Mouse (Mus musculus): ENCODE results near the gene Tmem131l. TPM values are rescaled to one million over a fixed set of nuclear protein-coding genes. Genes with fewer than 3 reads are reported as not detected.

The Tmem131l gene
- 33.5 and 35.1 TPM in 2 replicates for polyA plus RNA-seq (2015; fragmentation: Nextera tagmentation; extraction: Ambion mirVana)

DNA sequence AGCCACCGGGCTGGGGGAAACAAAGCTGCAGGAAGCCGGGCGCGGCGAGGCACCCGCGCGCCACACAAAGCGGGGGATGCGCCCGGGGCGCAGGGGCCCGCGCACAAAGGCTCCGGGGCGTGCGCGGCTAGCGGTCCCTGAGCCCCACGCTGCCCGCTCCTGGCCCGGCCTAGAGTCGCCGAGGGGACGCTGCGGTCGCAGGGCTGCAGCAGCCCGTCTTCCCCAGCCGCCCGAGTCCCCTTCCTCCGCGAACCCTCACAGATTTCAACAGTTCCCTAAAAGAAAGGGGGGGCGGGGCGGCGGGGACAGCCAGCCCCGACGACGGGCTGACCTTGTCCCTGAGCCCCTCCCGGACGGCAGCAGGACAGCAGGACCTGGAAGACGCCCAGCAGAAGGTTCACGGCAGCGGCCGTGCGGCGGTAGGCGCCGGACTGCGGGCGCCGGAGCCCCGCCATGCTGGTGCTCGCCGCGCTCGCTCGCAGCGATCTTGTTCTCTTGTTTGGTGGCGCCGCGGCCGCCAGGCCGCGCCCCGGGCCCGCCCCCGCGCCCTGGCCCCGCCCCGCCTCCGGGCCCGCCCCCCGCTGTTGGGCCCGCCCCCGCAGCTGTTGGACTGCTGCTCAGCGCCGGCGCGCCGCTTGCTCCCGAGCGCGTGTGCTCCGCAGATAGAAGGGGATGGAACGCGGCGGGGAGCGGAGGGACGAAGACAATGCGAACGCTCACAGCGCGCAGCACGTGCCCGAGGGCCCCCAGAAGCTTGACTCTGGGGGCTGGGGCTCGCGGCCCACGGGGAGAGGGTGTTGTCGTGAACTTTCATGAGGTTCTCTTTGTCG, at the start of gene Tmem131l:
Gene Tmem131l, minus strand, starts transcription at position 530 of the 830 bp plus-strand sequence.
- no peaks in the 10 kb centered on the region for H3K9me3 ChIP-seq (ENCODE audit: low read length)
- peak within 1 kb of the TSS; percentile 96 for H3K4me2 ChIP-seq (replicated peaks; ENCODE audit: low read depth, low read length)
- peak within 1 kb of the TSS; percentile 90 for H3K9ac ChIP-seq (replicated peaks; ENCODE audit: low read length)
- peak; percentile 96 for ATAC-seq (ENCODE audit: low FRiP score, low TSS enrichment)
- under 1% methylated on average over 84 of the region's 100 CpGs for WGBS
- peaks cover 12% of the 10 kb centered on the region for H3K4me1 ChIP-seq (ENCODE audit: insufficient read depth, low read length)
- H3K4me3 ChIP-seq (ENCODE audit: low read length): peak within 1 kb of the TSS; percentile 86
- H3K27ac ChIP-seq (ENCODE audit: low read length): peak within 1 kb of the TSS; percentile 92
- H3K36me3 ChIP-seq (ENCODE audit: insufficient read depth, low read length): no peaks in the 10 kb centered on the region
- H3K27me3 ChIP-seq (ENCODE audit: insufficient read depth, low read length): no peaks in the 10 kb centered on the region

DNA sequence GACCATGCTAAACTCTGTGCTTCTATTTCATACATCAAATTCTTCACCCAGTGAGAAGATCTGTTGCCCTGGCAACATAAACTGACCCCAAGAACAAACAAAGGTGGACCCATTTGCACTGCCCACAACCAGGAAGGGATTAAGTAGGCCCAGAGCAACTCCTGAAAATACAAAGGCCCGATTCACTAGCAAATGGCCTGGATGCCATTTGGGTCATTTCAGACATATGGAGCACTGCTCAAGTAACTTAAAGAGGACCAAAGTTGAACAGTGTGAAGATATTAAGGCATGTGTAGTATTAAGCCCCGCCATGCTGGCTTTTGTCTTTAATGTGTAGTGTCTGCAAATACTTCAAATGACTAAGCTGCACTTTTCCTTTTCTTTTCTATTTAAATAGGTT, 46.9 kb upstream of the Tmem131l start:
- H3K9ac ChIP-seq (replicated peaks; ENCODE audit: low read length): no peak overlapping the region
- no peak overlapping the region for H3K27ac ChIP-seq (ENCODE audit: low read length)
- no peak overlapping the region for H3K4me2 ChIP-seq (replicated peaks; ENCODE audit: low read depth, low read length)
- peaks cover 5% of the 10 kb centered on the region; the same call in 1 of the 2 replicates for H3K9me3 ChIP-seq (ENCODE audit: low read length)
- no peak overlapping the region for H3K4me3 ChIP-seq (ENCODE audit: low read length)
- WGBS: 60% methylated on average over 2 of the region's 2 CpGs
- ATAC-seq (ENCODE audit: low FRiP score, low TSS enrichment): no peak
- no peaks in the 10 kb centered on the region for H3K36me3 ChIP-seq (ENCODE audit: insufficient read depth, low read length)
- no peaks in the 10 kb centered on the region for H3K27me3 ChIP-seq (ENCODE audit: insufficient read depth, low read length)
- H3K4me1 ChIP-seq (ENCODE audit: insufficient read depth, low read length): peaks cover 16% of the 10 kb centered on the region

DNA sequence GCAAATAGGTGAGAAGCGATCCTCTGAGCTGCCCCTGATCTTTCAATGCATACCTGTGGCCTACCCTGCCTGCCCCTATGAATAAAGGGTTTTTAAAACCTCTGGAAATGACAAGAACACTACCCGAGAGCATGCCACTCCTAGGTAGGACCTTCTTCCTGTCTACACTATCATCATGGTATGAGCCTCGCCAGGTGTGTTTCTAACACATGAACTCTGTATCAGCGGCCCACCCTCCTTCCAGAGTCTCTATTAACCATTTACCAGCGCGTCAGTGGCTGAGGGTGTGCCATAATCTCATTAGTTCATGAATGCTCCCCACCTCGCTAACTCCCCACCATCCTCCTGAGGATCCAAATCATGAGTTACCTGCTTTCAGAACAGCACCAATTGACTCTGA, 46.4 kb upstream of the Tmem131l start:
- H3K4me3 ChIP-seq (ENCODE audit: low read length): no peak overlapping the region
- H3K36me3 ChIP-seq (ENCODE audit: insufficient read depth, low read length): no peaks in the 10 kb centered on the region
- ATAC-seq (ENCODE audit: low FRiP score, low TSS enrichment): no peak
- 86% methylated on average over 7 of the region's 7 CpGs for WGBS
- no peaks in the 10 kb centered on the region for H3K27me3 ChIP-seq (ENCODE audit: insufficient read depth, low read length)
- no peak overlapping the region for H3K4me2 ChIP-seq (replicated peaks; ENCODE audit: low read depth, low read length)
- peaks cover 7% of the 10 kb centered on the region; the same call in 1 of the 2 replicates for H3K9me3 ChIP-seq (ENCODE audit: low read length)
- H3K27ac ChIP-seq (ENCODE audit: low read length): no peak overlapping the region
- peaks cover 14% of the 10 kb centered on the region for H3K4me1 ChIP-seq (ENCODE audit: insufficient read depth, low read length)
- no peak overlapping the region for H3K9ac ChIP-seq (replicated peaks; ENCODE audit: low read length)

DNA sequence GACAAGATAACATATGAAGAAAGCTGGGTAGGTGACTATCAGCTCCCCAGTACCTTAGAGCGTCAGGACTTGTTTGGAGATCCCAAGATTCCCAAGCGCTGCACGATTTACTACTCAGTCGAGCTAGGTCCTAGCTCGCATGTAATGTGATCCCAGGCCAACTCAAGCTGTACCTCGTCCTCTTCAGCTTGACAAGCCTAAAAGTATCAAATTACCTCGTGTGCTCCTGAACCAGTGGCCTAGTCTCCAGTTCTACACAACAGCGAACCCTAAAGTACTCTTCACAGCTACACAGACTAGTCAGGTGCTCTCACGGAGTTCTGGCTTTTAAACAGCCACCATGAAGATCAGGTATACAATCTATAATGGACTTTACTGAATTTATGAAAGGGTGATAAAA, 45.5 kb upstream of the Tmem131l start:
- ATAC-seq (ENCODE audit: low FRiP score, low TSS enrichment): peak; percentile 95
- WGBS: 9% methylated on average over 9 of the region's 9 CpGs
- no peaks in the 10 kb centered on the region for H3K36me3 ChIP-seq (ENCODE audit: insufficient read depth, low read length)

DNA sequence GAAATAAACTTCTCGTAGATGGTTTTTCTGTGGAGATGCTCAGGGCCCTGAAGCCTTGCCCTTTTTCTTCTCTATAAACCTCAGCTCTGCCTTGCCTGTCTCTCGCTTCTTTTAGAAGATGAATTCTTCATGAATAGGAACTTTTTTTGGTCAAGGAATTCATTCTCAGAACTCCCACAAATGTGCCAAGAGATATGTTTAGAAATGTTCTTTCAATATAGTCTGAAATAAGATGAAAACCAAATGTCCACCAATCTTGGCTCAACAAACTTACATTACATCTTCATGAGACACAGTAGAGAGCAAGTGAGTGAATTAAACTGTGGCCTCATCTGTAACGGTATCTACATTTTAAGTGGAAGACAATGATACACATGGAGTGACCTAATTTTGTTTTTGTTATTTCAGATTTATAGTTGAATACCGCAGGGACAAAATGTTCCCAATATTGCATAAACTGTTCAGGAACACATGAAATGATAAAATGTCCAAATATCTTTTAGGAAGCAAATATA, 41.3 kb upstream of the Tmem131l start:
- H3K9me3 ChIP-seq (ENCODE audit: low read length): peaks cover 7% of the 10 kb centered on the region; the same call in 1 of the 2 replicates
- H3K4me1 ChIP-seq (ENCODE audit: insufficient read depth, low read length): peaks cover 13% of the 10 kb centered on the region
- H3K4me2 ChIP-seq (replicated peaks; ENCODE audit: low read depth, low read length): no peak overlapping the region
- 81% methylated on average over 4 of the region's 4 CpGs for WGBS
- H3K36me3 ChIP-seq (ENCODE audit: insufficient read depth, low read length): no peaks in the 10 kb centered on the region
- H3K9ac ChIP-seq (replicated peaks; ENCODE audit: low read length): no peak overlapping the region
- ATAC-seq (ENCODE audit: low FRiP score, low TSS enrichment): no peak
- H3K27me3 ChIP-seq (ENCODE audit: insufficient read depth, low read length): no peaks in the 10 kb centered on the region
- H3K4me3 ChIP-seq (ENCODE audit: low read length): no peak overlapping the region
- no peak overlapping the region for H3K27ac ChIP-seq (ENCODE audit: low read length)

More for the DNA sequence above, 45.5 kb upstream of the Tmem131l start:
- Histone ChIP-seq H3K9ac (replicated peaks; ENCODE audit: low read length) (no peak overlapping the region), H3K27me3 (ENCODE audit: insufficient read depth, low read length) (no peaks in the 10 kb centered on the region), H3K27ac (ENCODE audit: low read length) (no peak overlapping the region), H3K4me3 (ENCODE audit: low read length) (no peak overlapping the region), H3K9me3 (ENCODE audit: low read length) (peaks cover 7% of the 10 kb centered on the region; the same call in 1 of the 2 replicates), H3K4me1 (ENCODE audit: insufficient read depth, low read length) (peaks cover 13% of the 10 kb centered on the region), H3K4me2 (replicated peaks; ENCODE audit: low read depth, low read length) (no peak overlapping the region)

DNA sequence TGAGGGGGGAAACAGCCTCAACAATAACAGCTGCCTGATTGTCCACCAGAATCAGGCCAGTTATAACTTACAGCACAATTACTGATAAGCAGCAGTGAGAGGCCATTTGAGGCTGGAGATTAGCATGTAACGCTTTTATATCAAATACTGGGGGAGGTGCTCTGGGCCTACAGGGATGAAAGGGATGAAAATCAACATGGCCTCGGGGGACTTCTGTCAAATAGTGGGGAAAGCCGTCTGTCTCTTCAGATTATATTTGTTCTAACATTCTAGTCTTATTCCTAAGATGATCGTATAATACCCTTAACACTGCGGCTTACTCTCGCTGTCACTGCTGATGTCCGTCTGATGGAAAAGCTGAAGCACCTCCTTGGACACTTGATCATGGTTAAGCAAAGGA, 40.1 kb upstream of the Tmem131l start:
- ATAC-seq (ENCODE audit: low FRiP score, low TSS enrichment): no peak
- Histone ChIP-seq H3K27me3 (ENCODE audit: insufficient read depth, low read length) (no peaks in the 10 kb centered on the region), H3K4me2 (replicated peaks; ENCODE audit: low read depth, low read length) (no peak overlapping the region), H3K9ac (replicated peaks; ENCODE audit: low read length) (no peak overlapping the region), H3K36me3 (ENCODE audit: insufficient read depth, low read length) (no peaks in the 10 kb centered on the region), H3K4me1 (ENCODE audit: insufficient read depth, low read length) (peaks cover 4% of the 10 kb centered on the region), H3K4me3 (ENCODE audit: low read length) (no peak overlapping the region), H3K27ac (ENCODE audit: low read length) (no peak overlapping the region), H3K9me3 (ENCODE audit: low read length) (peaks cover 7% of the 10 kb centered on the region; the same call in 1 of the 2 replicates)
- 87% methylated on average over 7 of the region's 7 CpGs for WGBS

DNA sequence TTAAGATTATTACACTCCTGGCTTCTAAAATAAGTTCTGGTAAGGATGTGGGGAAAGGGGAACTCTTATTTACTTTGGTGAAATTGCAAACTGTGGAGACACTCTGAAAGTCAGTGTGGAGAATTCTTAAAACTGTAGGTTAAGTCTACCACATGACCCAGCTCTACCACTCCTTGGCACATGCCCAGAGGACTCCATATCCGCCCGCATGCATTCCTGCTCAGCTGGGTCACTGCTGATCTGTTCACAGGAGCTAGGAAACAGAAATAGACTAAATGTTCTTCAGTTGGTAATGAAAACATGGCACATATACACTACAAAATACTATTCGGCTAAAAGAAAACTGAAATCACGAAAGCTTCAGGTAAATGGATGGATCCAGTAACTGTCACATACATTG, 37.5 kb upstream of the Tmem131l start:
- no peak overlapping the region for H3K27ac ChIP-seq (ENCODE audit: low read length)
- H3K9me3 ChIP-seq (ENCODE audit: low read length): peaks cover 7% of the 10 kb centered on the region; the same call in 1 of the 2 replicates
- no peaks in the 10 kb centered on the region for H3K36me3 ChIP-seq (ENCODE audit: insufficient read depth, low read length)
- WGBS: 92% methylated on average over 4 of the region's 4 CpGs
- H3K27me3 ChIP-seq (ENCODE audit: insufficient read depth, low read length): no peaks in the 10 kb centered on the region
- no peak overlapping the region for H3K4me2 ChIP-seq (replicated peaks; ENCODE audit: low read depth, low read length)
- H3K4me1 ChIP-seq (ENCODE audit: insufficient read depth, low read length): no peaks in the 10 kb centered on the region
- no peak for ATAC-seq (ENCODE audit: low FRiP score, low TSS enrichment)
- H3K9ac ChIP-seq (replicated peaks; ENCODE audit: low read length): no peak overlapping the region
- no peak overlapping the region for H3K4me3 ChIP-seq (ENCODE audit: low read length)

DNA sequence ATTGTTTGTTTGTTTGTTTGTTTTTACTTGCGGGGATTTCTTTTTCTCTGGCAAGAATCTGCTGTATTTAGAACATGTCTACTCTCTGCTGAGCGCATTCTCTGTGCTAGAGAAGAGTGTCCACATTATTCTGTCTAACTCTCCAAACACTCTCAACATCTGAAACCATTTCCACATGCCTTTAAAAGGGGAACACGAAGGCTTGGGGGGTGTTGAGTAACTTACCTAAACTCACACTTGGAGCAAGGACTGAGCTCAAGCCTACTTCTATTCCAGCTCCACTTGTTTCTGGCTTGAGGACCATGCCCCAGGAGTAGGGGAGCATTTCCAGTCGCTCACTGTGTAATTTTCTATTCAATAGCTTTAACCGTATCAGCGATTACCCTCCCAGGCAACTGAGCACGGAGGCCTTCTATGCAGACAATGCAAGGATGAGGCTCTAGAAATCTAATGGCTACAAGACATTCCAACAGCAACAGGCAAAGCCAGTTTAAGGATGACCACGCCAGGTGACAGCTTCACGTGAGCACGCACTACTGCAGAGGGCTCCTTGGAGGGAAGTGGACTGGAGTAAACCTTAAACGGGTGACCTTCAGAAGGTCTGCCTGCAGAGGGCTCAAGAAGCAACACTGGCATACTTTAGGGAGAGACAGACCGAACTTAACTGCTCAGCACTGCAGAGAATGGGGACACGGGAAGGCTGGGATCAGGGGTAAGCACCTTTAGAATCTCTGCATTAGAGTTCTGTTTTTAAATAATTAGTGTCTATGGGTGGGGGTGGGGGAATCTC, 36.8 kb upstream of the Tmem131l start:
- Histone ChIP-seq H3K4me2 (replicated peaks; ENCODE audit: low read depth, low read length) (no peak overlapping the region), H3K4me1 (ENCODE audit: insufficient read depth, low read length) (no peaks in the 10 kb centered on the region), H3K9ac (replicated peaks; ENCODE audit: low read length) (no peak overlapping the region), H3K27ac (ENCODE audit: low read length) (no peak overlapping the region), H3K36me3 (ENCODE audit: insufficient read depth, low read length) (no peaks in the 10 kb centered on the region), H3K27me3 (ENCODE audit: insufficient read depth, low read length) (no peaks in the 10 kb centered on the region), H3K9me3 (ENCODE audit: low read length) (no peaks in the 10 kb centered on the region), H3K4me3 (ENCODE audit: low read length) (no peak overlapping the region)
- 79% methylated on average over 13 of the region's 13 CpGs for WGBS
- ATAC-seq (ENCODE audit: low FRiP score, low TSS enrichment): no peak

DNA sequence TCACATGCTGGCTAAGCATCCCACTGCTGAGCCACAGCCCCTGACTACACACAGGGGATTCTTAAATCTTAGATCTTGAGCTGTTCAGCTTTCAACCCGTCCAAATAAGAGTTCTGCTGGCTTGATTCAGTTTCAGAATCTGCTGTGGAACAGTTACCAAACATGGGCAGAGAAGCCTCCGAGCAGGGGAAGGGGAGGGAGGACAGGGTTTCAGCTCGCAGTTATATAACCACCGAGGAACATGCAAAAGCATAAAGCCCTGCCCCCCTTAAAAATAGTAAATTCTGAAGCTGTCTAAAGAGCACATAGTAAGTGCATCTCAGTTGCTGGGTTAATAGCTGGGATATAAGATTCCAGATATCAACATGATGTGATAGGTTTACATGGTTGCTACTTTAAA, 35.5 kb upstream of the Tmem131l start:
- Histone ChIP-seq H3K4me2 (replicated peaks; ENCODE audit: low read depth, low read length) (no peak overlapping the region), H3K4me3 (ENCODE audit: low read length) (no peak overlapping the region), H3K4me1 (ENCODE audit: insufficient read depth, low read length) (no peaks in the 10 kb centered on the region), H3K36me3 (ENCODE audit: insufficient read depth, low read length) (no peaks in the 10 kb centered on the region), H3K27ac (ENCODE audit: low read length) (no peak overlapping the region), H3K27me3 (ENCODE audit: insufficient read depth, low read length) (no peaks in the 10 kb centered on the region), H3K9ac (replicated peaks; ENCODE audit: low read length) (no peak overlapping the region), H3K9me3 (ENCODE audit: low read length) (no peaks in the 10 kb centered on the region)
- WGBS: 51% methylated on average over 4 of the region's 4 CpGs
- ATAC-seq (ENCODE audit: low FRiP score, low TSS enrichment): no peak

Measured in kidney, embryonic 16.5 days (tissue).